Mouse (Mus musculus) granulocyte monocyte progenitor cell, adult 5-6 weeks (primary cell): ENCODE data around the gene Fgd2. TPM values are rescaled to one million over a fixed set of nuclear protein-coding genes. Genes with fewer than 3 reads are reported as not detected.
"Not testable (repeated sequence)": the region's sequence is repeated elsewhere in the genome, so short reads cannot be mapped to it uniquely, and the experiment has no call there.

Experiments used
- ATAC-seq: replicated peaks from 2 replicates; pipeline ENCODE4 v1.8.0; 2016; ENCODE audit warnings: mild to moderate bottlenecking, moderate TSS enrichment, inconsistent platforms; ENCODE audit not compliant: poor library complexity, severe bottlenecking
- total RNA-seq, 2 experiments: library from RNA; stranded (forward) in 1 of 2; stranded (reverse) in 1 of 2; fragments of 200-712, 200-1000 nt in 1 of 2; fragments of >200 nt in 1 of 2; fragmentation: Nextera tagmentation in 1 of 2; gene quantifications; 2 replicates each; pipeline ENCODE4 v1.2.3; 2014 to 2017

The Fgd2 gene
- total RNA-seq, 2 experiments from 2014 or later = 30.5 to 70.9 TPM

GRCm38 (mm10) chr17:29358928-29359327, 1.8 kb upstream of the Fgd2 start:
- no peak for ATAC-seq

GRCm38 (mm10) chr17:29361982-29362691, 1.4 kb downstream of the Fgd2 start:
- ATAC-seq = peak; percentile 65

GRCm38 (mm10) chr17:29363109-29363508, 2.4 kb downstream of the Fgd2 start:
- ATAC-seq = no peak

- no peak for ATAC-seq
Measured at GRCm38 (mm10) chr17:29365105-29365621, 4.4 kb downstream of the Fgd2 start.

GRCm38 (mm10) chr17:29368726-29369125, 8.0 kb downstream of the Fgd2 start:
- ATAC-seq = no peak

- peak; percentile 86 for ATAC-seq
Measured at GRCm38 (mm10) chr17:29370984-29371723, 10.4 kb downstream of the Fgd2 start.

- no peak for ATAC-seq
Measured at GRCm38 (mm10) chr17:29375871-29376270, 15.2 kb downstream of the Fgd2 start.

- ATAC-seq = no peak
Measured at GRCm38 (mm10) chr17:29378056-29378455, 17.3 kb downstream of the Fgd2 start.

GRCm38 (mm10) chr17:29380241-29380640, 19.5 kb downstream of the Fgd2 start:
- ATAC-seq = no peak

GRCm38 (mm10) chr17:29381472-29381871, 20.8 kb downstream of the Fgd2 start:
- peak; percentile 94 for ATAC-seq

GRCm38 (mm10) chr17:29382417-29382816, 21.7 kb downstream of the Fgd2 start:
- ATAC-seq = no peak

- ATAC-seq = no peak
Measured at GRCm38 (mm10) chr17:29383923-29384322, 23.2 kb downstream of the Fgd2 start.

- no peak for ATAC-seq
Measured at GRCm38 (mm10) chr17:29384850-29385438, 24.2 kb downstream of the Fgd2 start.

GRCm38 (mm10) chr17:29385746-29386145, 25.0 kb downstream of the Fgd2 start:
- ATAC-seq = no peak

GRCm38 (mm10) chr17:29388978-29389377, 28.3 kb downstream of the Fgd2 start:
- ATAC-seq = no peak

GRCm38 (mm10) chr17:29391280-29391679, 30.6 kb downstream of the Fgd2 start:
- no peak for ATAC-seq

- peak; percentile 24 for ATAC-seq
Measured at GRCm38 (mm10) chr17:29393335-29394089, 32.8 kb downstream of the Fgd2 start.

- peak; percentile 23 for ATAC-seq
Measured at GRCm38 (mm10) chr17:29394106-29394760, 33.5 kb downstream of the Fgd2 start.

GRCm38 (mm10) chr17:29394761-29395160, 34.0 kb downstream of the Fgd2 start:
- not testable (repeated sequence) for ATAC-seq

- ATAC-seq = peak; percentile 62
Measured at GRCm38 (mm10) chr17:29395381-29395780, 34.7 kb downstream of the Fgd2 start.
